Mouse (Mus musculus) olfactory bulb, adult 2 months (tissue): ENCODE results near the gene Swap70.

ENCODE experiments used
- CTCF ChIP-seq: fragments of 200-500 bp; IDR thresholded peaks from 2 replicates; pipeline ENCODE4 v1.5.1; 2012; ENCODE audit warnings: low read depth, mild to moderate bottlenecking, low read length, moderate library complexity; ENCODE audit not compliant: insufficient read depth
- POLR2A ChIP-seq: fragments of 200-500 bp; IDR thresholded peaks from 2 replicates; pipeline ENCODE4 v1.6.1; 2012; ENCODE audit warnings: mild to moderate bottlenecking, low read depth, low read length, moderate library complexity; ENCODE audit not compliant: insufficient read depth

DNA sequence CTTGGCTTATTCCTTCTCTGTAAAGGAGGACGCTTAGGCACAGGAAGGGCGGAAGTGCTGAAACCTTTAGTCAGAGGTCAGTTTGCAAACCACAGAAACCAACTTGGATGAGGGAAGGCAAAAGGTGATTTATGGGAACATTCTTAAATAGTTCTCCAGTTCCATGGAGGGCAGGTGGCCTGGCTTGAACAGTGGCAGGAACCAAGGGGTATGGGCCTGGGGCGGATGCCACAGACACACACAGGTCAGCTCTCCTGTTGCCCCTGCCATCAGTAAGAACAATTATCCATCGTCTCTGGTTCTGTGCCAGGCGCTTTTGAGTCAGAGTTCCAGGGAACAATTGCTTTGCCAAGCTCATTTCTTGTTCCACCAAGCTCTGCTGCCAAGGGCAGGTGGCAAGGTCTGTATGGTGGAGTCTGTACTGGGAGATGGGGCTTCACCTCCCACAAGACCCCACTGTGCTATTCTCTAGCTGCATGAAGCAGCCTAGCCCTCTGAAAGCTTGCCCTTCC lies 56.3 kb downstream of the Swap70 start:
- no peak for TF ChIP-seq CTCF
- TF ChIP-seq POLR2A = no peak
